Mouse (Mus musculus) MEL (cell line): ENCODE results near the gene Nolc1.

ENCODE experiments used
- CTCF ChIP-seq, 3 experiments: IDR thresholded peaks in 2 of 3; conservative IDR thresholded peaks in 1 of 3; 2 replicates each; pipeline ENCODE4 v1.5.1; 2011 to 2012; ENCODE audit warnings: low read length in 3 of 3, low read depth in 2 of 3, mild to moderate bottlenecking in 2 of 3, improper control_type of control experiment in 1 of 3, inconsistent platforms in 1 of 3, mixed read lengths in 1 of 3, moderate library complexity in 1 of 3; ENCODE audit not compliant: control insufficient read depth in 1 of 3, insufficient read depth in 1 of 3, poor library complexity in 1 of 3, severe bottlenecking in 1 of 3
- GABPA ChIP-seq: IDR thresholded peaks from 2 replicates; pipeline ENCODE4 v1.6.1; 2012; ENCODE audit warnings: low read depth, mild to moderate bottlenecking, inconsistent platforms, low read length, improper control_type of control experiment, moderate library complexity
- POLR2A ChIP-seq, 2 experiments: IDR thresholded peaks; 2 replicates each; pipeline ENCODE4 v1.6.1; 2011 to 2012; ENCODE audit warnings: low read length in 2 of 2, mild to moderate bottlenecking in 2 of 2, control low read depth in 1 of 2, improper control_type of control experiment in 1 of 2, low read depth in 1 of 2, moderate library complexity in 1 of 2; ENCODE audit not compliant: control insufficient read depth in 1 of 2, insufficient read depth in 1 of 2, poor library complexity in 1 of 2

DNA sequence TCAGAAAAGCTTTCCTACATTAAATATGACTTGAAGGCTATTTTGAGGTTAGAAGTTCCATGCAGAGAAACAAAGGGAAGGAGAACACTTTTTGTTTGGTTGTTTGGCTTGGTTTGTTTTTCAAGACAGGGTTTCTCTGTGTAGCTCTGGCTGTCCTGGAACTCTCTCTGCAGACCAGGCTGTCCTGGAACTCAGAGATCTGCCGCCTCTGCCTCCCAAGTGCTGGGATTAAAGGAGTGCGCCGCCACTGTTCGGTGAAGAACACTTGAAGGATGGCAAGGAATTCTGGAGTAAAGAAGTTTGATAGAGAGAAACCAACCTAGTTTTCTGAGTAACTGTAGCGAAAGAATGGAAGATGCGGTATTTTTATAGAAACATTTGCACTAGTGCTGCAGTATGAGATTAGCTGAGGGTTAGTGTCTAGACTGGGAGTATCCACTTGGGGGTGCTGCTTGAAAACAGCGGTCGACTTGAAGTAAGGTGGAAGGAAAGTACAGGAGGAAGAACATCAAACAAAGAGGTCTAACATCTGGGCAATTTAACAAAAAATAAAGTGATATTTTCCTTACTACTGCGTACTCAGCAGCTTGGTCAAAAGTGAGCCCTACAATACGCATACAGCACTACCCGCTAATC is 19.8 kb upstream of the Nolc1 start:
- TF ChIP-seq POLR2A (IDR thresholded peaks at IDR 0.05; ENCODE audit: control insufficient read depth in 1 of 2, insufficient read depth in 1 of 2, low read depth in 1 of 2, low read length in 2 of 2, poor library complexity in 1 of 2) (no peak), CTCF (IDR thresholded peaks at IDR 0.05 in 2 of 3, conservative IDR thresholded peaks at IDR 0.05 in 1 of 3; ENCODE audit: control insufficient read depth in 1 of 3, insufficient read depth in 1 of 3, low read depth in 2 of 3, low read length in 3 of 3, poor library complexity in 1 of 3, severe bottlenecking in 1 of 3) (peak; percentile 54 to 72 (median 63)), GABPA (no peak)
